Mouse (Mus musculus) forebrain, embryonic 15.5 days (tissue): ENCODE results near the gene Slc2a9. TPM values are rescaled to one million over a fixed set of nuclear protein-coding genes. Genes with fewer than 3 reads are reported as not detected.

ENCODE experiments used
- ATAC-seq: fragments of 200-750 bp; cut with Nextera tagmentation; replicated peaks from 2 replicates; pipeline ENCODE4 v1.8.0; 2017; ENCODE audit warnings: mild to moderate bottlenecking, moderate TSS enrichment, moderate library complexity
- H3K27ac ChIP-seq: fragments of 300-500 bp; sonication (generic); replicated peaks from 2 replicates; pipeline ENCODE4 v1.5.1; 2015; ENCODE audit warnings: mild to moderate bottlenecking, inconsistent platforms
- H3K27me3 ChIP-seq: fragments of 300-500 bp; sonication (generic); 2 replicates; pipeline ENCODE4 v1.6.1; 2015; ENCODE audit warnings: inconsistent platforms
- H3K36me3 ChIP-seq: fragments of 300-500 bp; sonication (generic); 2 replicates; pipeline ENCODE4 v1.6.1; 2015; ENCODE audit warnings: mild to moderate bottlenecking, inconsistent platforms
- H3K4me1 ChIP-seq: fragments of 300-500 bp; sonication (generic); 2 replicates; pipeline ENCODE4 v1.6.1; 2015; ENCODE audit warnings: inconsistent platforms
- H3K4me2 ChIP-seq: fragments of 300-500 bp; sonication (generic); replicated peaks from 2 replicates; pipeline ENCODE4 v1.6.1; 2015; ENCODE audit warnings: mild to moderate bottlenecking, inconsistent platforms
- H3K4me3 ChIP-seq: fragments of 300-500 bp; sonication (generic); 2 replicates; pipeline ENCODE4 v1.5.1; 2015; ENCODE audit warnings: mild to moderate bottlenecking, inconsistent platforms
- H3K9ac ChIP-seq: fragments of 300-500 bp; sonication (generic); replicated peaks from 2 replicates; pipeline ENCODE4 v1.6.1; 2015; ENCODE audit warnings: mild to moderate bottlenecking, inconsistent platforms
- H3K9me3 ChIP-seq: fragments of 300-500 bp; sonication (generic); 2 replicates; pipeline ENCODE4 v1.6.1; 2016; ENCODE audit warnings: inconsistent platforms
- whole genome bisulfite sequencing: fragments of 180-500 bp; shearing (Covaris S2); methylation state at CpG from one replicate; pipeline ENCODE4 v1.1.7; 2015; ENCODE audit warnings: mixed read lengths; 5-methylcytosine and 5-hydroxymethylcytosine counted together
- polyA plus RNA-seq: library from polyadenylated mRNA; unstranded; fragments of >200 nt; fragmentation: Nextera tagmentation; extraction: Ambion mirVana; gene quantifications from 2 replicates; pipeline ENCODE4 v1.2.1, GENCODE M21; 2015

Slc2a9 gene
- polyA plus RNA-seq, 1 experiment from 2014 or later, result 0.15 TPM

GRCm38 (mm10) chr5:38448121-38448520 is 54.8 kb downstream of the Slc2a9 start:
- 64% methylated on average over 3 of the region's 3 CpGs for WGBS
- Histone ChIP-seq H3K9ac (no peak overlapping the region), H3K9me3 (no peaks in the 10 kb centered on the region), H3K36me3 (no peaks in the 10 kb centered on the region), H3K27ac (no peak overlapping the region), H3K4me3 (no peak overlapping the region), H3K27me3 (no peaks in the 10 kb centered on the region), H3K4me1 (no peaks in the 10 kb centered on the region), H3K4me2 (no peak overlapping the region)
- peak; percentile 68; the same call in 1 of the 2 replicates for ATAC-seq

- no peak overlapping the region for H3K4me2 ChIP-seq
- no peak overlapping the region for H3K4me3 ChIP-seq
- H3K27me3 ChIP-seq, result no peaks in the 10 kb centered on the region
- no peak overlapping the region for H3K9ac ChIP-seq
- H3K27ac ChIP-seq, result no peak overlapping the region
- H3K36me3 ChIP-seq, result no peaks in the 10 kb centered on the region
- H3K4me1 ChIP-seq, result no peaks in the 10 kb centered on the region
- 76% methylated on average over 14 of the region's 14 CpGs for WGBS
- H3K9me3 ChIP-seq, result no peaks in the 10 kb centered on the region
- no peak for ATAC-seq
Observed at GRCm38 (mm10) chr5:38446316-38446975, 56.5 kb downstream of the Slc2a9 start.

DNA sequence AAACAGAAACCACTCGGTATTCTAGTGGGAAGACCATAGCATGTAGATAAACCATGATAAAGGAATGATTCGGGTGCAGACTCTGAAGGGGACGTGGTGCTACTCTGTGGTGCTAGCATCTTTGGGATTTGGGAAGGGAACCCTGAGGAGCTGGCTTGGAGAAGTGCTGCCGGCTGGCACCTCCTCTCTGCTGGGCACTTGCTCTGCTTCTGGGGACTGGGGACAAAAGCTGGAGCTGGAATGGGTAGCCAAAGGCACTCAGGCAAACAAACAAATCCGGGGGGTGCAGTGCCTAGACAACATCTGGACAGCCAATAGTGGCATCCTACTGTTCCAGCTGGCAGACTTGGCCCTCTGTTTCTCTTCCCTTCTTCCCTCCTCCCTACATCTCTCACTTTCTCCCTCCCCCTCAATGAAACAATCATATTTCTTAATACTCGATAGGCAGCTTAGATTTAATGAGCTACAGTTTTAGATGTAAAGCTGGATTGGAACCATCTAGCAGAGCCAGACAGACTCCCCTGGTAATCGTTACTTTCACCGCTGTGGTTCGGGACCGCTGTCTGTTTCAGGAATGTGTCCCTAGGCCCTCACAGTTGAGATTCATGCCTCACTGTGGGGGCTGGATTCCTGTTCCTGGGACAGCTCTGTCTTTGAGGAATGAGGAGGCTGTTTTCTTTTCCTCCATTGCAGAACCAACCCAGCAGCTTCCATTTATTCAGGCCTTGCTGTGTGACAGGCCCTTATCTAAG is 61.7 kb downstream of the Slc2a9 start:
- Histone ChIP-seq H3K9me3 (no peaks in the 10 kb centered on the region), H3K27ac (no peak overlapping the region), H3K9ac (no peak overlapping the region), H3K4me1 (no peaks in the 10 kb centered on the region), H3K4me3 (no peak overlapping the region), H3K36me3 (no peaks in the 10 kb centered on the region), H3K4me2 (no peak overlapping the region), H3K27me3 (no peaks in the 10 kb centered on the region)
- ATAC-seq, result no peak
- WGBS, result 81% methylated on average over 10 of the region's 10 CpGs

GRCm38 (mm10) chr5:38440252-38441005 is 62.5 kb downstream of the Slc2a9 start:
- Histone ChIP-seq H3K27ac (no peak overlapping the region), H3K9me3 (no peaks in the 10 kb centered on the region), H3K4me2 (no peak overlapping the region), H3K36me3 (no peaks in the 10 kb centered on the region), H3K4me1 (no peaks in the 10 kb centered on the region), H3K27me3 (no peaks in the 10 kb centered on the region), H3K4me3 (no peak overlapping the region), H3K9ac (no peak overlapping the region)
- no peak for ATAC-seq
- 81% methylated on average over 9 of the region's 9 CpGs for WGBS

GRCm38 (mm10) chr5:38436681-38437080 is 66.3 kb downstream of the Slc2a9 start:
- WGBS, result 93% methylated on average over 11 of the region's 11 CpGs
- Histone ChIP-seq H3K4me3 (no peak overlapping the region), H3K27me3 (no peaks in the 10 kb centered on the region), H3K4me2 (no peak overlapping the region), H3K9me3 (no peaks in the 10 kb centered on the region), H3K9ac (no peak overlapping the region), H3K4me1 (no peaks in the 10 kb centered on the region), H3K27ac (no peak overlapping the region), H3K36me3 (no peaks in the 10 kb centered on the region)
- no peak for ATAC-seq

DNA sequence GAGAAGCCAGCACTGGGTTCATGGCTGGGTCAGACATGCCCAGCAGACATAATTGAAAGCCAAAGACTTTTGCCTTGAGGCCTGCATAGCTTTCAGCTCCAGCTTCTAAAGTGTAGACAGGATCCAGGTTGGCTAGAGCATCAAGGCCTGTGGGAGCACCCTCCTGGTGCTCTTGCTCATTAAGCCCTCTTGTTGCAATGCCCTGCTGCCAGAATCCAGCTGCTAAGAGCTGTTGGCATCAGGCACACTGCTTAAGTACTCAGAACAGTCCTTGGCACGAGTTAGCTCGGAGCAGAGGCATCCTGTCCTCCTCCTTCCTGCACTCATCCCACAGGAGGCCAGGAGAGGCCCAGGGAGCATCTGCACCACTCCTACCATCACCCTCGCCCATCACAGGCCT is 68.1 kb downstream of the Slc2a9 start:
- H3K27me3 ChIP-seq, result no peaks in the 10 kb centered on the region
- no peaks in the 10 kb centered on the region for H3K36me3 ChIP-seq
- WGBS, result 63% methylated on average over 3 of the region's 3 CpGs
- no peak for ATAC-seq
- H3K9me3 ChIP-seq, result no peaks in the 10 kb centered on the region
- H3K4me2 ChIP-seq, result no peak overlapping the region
- H3K9ac ChIP-seq, result no peak overlapping the region
- no peak overlapping the region for H3K4me3 ChIP-seq
- H3K27ac ChIP-seq, result no peak overlapping the region
- no peaks in the 10 kb centered on the region for H3K4me1 ChIP-seq

GRCm38 (mm10) chr5:38431201-38431600 is 71.7 kb downstream of the Slc2a9 start:
- Histone ChIP-seq H3K4me2 (no peak overlapping the region), H3K27ac (no peak overlapping the region), H3K4me1 (no peaks in the 10 kb centered on the region), H3K9ac (no peak overlapping the region), H3K9me3 (no peaks in the 10 kb centered on the region), H3K4me3 (no peak overlapping the region), H3K27me3 (no peaks in the 10 kb centered on the region), H3K36me3 (no peaks in the 10 kb centered on the region)
- ATAC-seq, result no peak
- WGBS, result 88% methylated on average over 7 of the region's 7 CpGs

GRCm38 (mm10) chr5:38429106-38429505 is 73.8 kb downstream of the Slc2a9 start:
- whole genome bisulfite sequencing, result 81% methylated on average over 6 of the region's 6 CpGs
- no peak overlapping the region for H3K4me3 ChIP-seq
- no peak overlapping the region for H3K4me2 ChIP-seq
- H3K27ac ChIP-seq, result no peak overlapping the region
- ATAC-seq, result no peak
- no peak overlapping the region for H3K9ac ChIP-seq
- no peaks in the 10 kb centered on the region for H3K9me3 ChIP-seq
- no peaks in the 10 kb centered on the region for H3K4me1 ChIP-seq
- no peaks in the 10 kb centered on the region for H3K27me3 ChIP-seq
- no peaks in the 10 kb centered on the region for H3K36me3 ChIP-seq

- Histone ChIP-seq H3K36me3 (no peaks in the 10 kb centered on the region), H3K9me3 (no peaks in the 10 kb centered on the region), H3K4me1 (no peaks in the 10 kb centered on the region), H3K9ac (no peak overlapping the region), H3K4me3 (no peak overlapping the region), H3K4me2 (no peak overlapping the region), H3K27me3 (no peaks in the 10 kb centered on the region), H3K27ac (no peak overlapping the region)
- no peak for ATAC-seq
- 76% methylated on average over 5 of the region's 5 CpGs for WGBS
Observed at GRCm38 (mm10) chr5:38427757-38428156, 75.2 kb downstream of the Slc2a9 start.

DNA sequence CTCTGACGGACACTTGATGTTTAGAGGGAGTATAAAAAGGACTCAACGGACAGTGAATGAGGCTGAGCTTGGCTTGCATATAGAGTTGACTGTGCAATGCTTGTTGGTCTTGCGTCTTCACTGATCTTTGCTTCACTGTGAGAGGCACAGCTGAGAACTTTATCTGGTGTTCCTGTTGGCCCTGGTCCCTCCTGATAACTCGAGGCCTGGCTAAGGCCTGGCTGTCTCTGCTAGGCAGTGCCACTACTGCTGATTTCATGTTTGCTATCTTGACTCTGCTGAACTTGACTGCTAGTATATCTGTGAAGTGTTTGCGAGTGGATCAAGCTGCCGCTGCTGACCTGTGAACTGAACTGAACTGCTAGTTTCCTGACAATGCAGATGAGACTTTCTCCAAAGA is 77.4 kb downstream of the Slc2a9 start:
- Histone ChIP-seq H3K27me3 (no peaks in the 10 kb centered on the region), H3K4me1 (no peaks in the 10 kb centered on the region), H3K36me3 (no peaks in the 10 kb centered on the region), H3K4me2 (no peak overlapping the region), H3K9ac (no peak overlapping the region), H3K9me3 (no peaks in the 10 kb centered on the region), H3K27ac (no peak overlapping the region), H3K4me3 (no peak overlapping the region)
- WGBS, result 92% methylated on average over 6 of the region's 6 CpGs
- ATAC-seq, result no peak

DNA sequence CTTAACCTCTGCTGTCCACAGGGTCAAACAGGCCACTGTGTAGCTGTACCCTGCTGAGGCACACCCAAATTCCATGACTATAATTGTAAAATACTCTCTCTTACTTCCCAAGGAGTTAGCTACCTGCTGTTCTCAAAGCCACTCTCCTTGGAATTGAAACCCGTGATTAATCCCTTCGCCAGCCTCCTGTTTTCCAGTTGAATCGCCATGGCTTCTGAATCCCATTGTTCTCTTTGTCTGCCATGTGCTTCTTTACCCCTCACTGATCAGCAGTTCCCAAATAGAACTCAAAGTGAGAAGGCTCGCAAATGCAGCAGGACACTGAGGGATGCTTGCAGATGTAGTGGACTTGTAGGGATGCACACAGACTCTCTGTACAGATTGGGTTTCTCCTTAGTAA is 80.5 kb downstream of the Slc2a9 start:
- Histone ChIP-seq H3K9me3 (no peaks in the 10 kb centered on the region), H3K36me3 (no peaks in the 10 kb centered on the region), H3K27ac (no peak overlapping the region), H3K9ac (no peak overlapping the region), H3K27me3 (no peaks in the 10 kb centered on the region), H3K4me1 (no peaks in the 10 kb centered on the region), H3K4me3 (no peak overlapping the region), H3K4me2 (no peak overlapping the region)
- 5% methylated on average over 4 of the region's 4 CpGs for WGBS
- no peak for ATAC-seq

- 65% methylated on average over 6 of the region's 6 CpGs for WGBS
- Histone ChIP-seq H3K4me2 (no peak overlapping the region), H3K36me3 (no peaks in the 10 kb centered on the region), H3K4me1 (no peaks in the 10 kb centered on the region), H3K27me3 (no peaks in the 10 kb centered on the region), H3K4me3 (no peak overlapping the region), H3K27ac (no peak overlapping the region), H3K9ac (no peak overlapping the region), H3K9me3 (no peaks in the 10 kb centered on the region)
- ATAC-seq, result peak; percentile 55; the same call in 1 of the 2 replicates
Observed at GRCm38 (mm10) chr5:38418799-38419198, 84.1 kb downstream of the Slc2a9 start.
